Mouse (Mus musculus) telencephalon, adult 2 months (tissue): ENCODE measurements around the gene Sfmbt1.
A peak's percentile ranks its signal among the peaks of the same experiment; 100 is the strongest.
"Not testable (repeated sequence)": the region's sequence is repeated elsewhere in the genome, so short reads cannot be mapped to it uniquely, and the experiment has no call there.

ENCODE experiments used
- DNase-seq: peaks from one replicate; pipeline ENCODE4 v3.0.0-alpha.2; 2011; ENCODE audit warnings: low read depth, low spot score

Sfmbt1 gene

DNA sequence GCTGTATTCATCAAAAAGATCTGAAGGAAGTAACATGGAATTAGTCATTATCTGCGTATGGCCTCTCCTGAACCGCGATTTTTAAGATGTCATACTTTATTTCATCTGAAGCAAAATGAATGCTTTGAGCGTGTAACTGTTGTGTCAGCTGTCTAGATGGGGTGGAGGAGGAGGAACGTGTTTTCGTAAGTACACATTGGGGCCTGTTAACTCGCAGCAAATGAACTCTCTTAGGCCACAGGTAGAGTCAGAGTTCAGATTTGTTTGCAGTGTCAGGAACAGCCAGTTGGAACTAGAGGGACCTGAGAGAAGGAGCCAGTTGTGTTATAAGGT, 2.3 kb downstream of the Sfmbt1 start:
- no peak for DNase-seq

- DNase-seq: not testable (repeated sequence)
Observed at GRCm38 (mm10) chr14:30718696-30719095, 4.0 kb downstream of the Sfmbt1 start.

- DNase-seq: no peak
Observed at GRCm38 (mm10) chr14:30719514-30719913, 4.9 kb downstream of the Sfmbt1 start.

DNA sequence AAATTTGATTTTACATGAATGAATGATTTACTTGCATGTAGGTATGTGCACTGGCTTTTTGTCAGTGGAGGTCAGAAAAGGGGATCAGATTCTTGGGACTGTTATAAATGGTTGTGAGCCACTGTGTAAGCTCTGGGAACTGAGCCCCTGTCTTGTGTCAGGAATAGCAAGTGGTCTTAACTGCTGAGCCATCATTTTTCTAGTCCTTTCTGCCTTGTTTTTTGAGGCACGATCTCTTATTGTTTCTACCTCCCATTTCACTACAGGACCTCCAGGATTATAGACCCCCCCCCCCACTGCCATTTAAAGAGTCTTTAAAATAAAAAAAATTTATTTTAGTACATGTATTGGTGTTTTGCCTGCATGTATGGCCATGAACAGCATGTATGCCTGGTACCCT, 7.2 kb downstream of the Sfmbt1 start:
- no peak for DNase-seq

- no peak for DNase-seq
Observed at GRCm38 (mm10) chr14:30722406-30722805, 7.8 kb downstream of the Sfmbt1 start.

DNA sequence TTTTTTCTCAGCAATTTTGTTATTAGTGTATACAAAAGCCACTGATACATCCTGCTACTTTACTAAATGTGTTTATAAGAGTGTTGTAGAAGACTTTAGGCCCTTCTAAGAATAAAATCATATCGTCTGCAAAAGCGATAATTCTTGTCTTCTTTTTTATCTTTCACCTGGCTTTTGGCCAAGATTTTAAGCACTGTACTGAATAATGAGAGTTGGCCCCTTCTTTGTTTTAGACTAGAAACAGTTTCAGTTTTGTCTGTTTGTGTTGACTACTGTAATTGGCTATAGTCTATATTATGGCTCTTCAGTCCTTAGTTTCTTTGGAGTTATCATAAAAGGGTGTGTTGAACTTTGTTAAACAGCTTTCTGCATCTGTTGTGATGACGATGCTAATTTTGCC, 17.2 kb downstream of the Sfmbt1 start:
- DNase-seq: no peak

DNA sequence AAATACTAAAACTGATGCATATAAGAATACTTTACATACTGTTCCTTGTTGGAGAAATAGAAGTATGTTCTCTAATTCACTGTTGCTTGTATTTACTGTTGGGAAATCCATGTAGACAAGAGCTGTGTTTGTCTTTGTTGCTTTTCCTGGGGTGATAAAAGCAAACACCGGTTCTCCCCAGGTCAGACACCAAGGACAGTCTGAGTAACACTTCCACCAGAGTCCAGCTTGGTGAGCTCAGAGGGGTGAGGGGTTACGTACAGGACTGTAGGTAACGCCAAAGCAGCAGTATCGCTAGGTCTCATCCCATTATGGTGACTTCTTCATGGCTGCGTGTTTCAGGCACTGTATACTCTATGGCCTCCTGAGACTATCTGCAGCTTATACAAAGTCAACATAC, 20.0 kb downstream of the Sfmbt1 start:
- DNase-seq: no peak

DNA sequence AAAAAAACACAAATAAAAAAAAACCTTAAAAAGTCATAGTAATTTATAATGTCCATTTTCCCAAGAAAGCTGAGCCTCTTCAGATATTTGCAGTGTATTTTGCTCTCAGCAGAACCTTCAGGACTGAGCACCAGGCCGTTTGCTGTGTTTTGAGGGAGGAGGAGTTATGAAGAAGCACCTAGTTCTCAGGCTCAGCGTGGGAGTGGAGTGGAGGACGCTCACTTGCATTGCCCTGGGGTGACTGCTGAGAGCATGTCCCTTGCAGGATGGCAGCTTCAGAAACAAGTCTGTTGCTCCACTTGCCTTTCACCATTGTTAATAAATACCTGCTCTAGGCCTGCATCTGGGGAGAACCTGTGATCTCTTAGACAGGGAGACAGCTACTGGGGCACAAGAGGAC, 21.2 kb downstream of the Sfmbt1 start:
- no peak for DNase-seq

DNA sequence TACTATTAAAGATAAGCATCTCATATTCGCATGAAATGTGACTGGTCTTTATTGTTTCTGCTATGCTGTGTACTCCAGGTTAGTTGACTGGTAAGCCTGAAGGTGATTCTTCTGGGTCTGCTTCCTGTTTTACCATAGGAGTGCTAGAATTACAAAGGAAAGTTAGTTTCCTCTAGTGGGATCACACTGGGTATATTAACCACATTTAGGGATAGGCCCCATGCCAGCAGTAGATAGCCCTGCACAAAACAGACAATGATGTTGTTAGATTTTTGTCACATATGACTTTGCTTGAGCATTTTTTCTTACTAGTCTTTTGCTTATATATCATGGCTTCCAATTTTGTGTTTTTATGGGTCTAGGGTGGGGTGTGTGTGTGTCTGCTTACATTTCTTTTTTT, 21.8 kb downstream of the Sfmbt1 start:
- no peak for DNase-seq

GRCm38 (mm10) chr14:30743891-30744290, 29.2 kb downstream of the Sfmbt1 start:
- DNase-seq: no peak

GRCm38 (mm10) chr14:30746160-30746559, 31.5 kb downstream of the Sfmbt1 start:
- DNase-seq: peak; percentile 15

- no peak for DNase-seq
Observed at GRCm38 (mm10) chr14:30757239-30757638, 42.6 kb downstream of the Sfmbt1 start.

GRCm38 (mm10) chr14:30761211-30761610, 46.6 kb downstream of the Sfmbt1 start:
- DNase-seq: no peak

DNA sequence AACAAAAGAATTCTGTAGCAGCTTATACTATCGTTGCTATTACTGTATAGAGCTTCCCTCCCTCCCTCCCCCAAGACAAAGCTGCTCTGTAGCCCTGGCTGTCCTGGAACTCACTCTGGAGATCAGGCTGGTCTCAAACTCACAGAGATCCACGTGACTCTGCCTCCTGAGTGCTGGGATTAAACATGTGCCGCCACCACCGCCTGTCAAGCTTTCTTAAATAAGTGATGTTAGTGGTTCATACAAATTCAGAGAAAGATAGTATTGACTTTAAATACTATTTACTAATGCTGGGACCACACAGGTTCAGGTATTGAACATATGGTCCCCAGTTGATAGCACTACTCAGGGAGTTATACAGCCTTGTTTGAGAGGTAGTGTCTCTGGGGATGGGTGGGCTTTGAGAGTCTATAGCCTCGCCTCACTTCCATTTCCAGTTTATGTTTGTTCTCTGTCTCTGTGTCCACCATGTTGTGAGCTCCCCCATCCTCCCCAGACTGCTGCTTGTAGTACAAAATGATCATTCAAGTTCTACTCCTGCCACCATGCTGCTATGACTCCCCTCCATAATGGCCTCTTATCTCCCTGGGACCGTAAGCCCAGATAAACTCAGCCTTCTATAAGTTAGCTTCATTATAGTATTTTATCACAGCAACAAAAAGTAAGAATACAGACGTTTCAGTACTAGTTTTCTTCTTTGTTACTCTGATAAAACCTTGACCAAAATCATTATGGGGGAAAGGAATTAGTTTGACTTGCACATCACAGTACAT, 47.7 kb downstream of the Sfmbt1 start:
- DNase-seq: no peak

DNA sequence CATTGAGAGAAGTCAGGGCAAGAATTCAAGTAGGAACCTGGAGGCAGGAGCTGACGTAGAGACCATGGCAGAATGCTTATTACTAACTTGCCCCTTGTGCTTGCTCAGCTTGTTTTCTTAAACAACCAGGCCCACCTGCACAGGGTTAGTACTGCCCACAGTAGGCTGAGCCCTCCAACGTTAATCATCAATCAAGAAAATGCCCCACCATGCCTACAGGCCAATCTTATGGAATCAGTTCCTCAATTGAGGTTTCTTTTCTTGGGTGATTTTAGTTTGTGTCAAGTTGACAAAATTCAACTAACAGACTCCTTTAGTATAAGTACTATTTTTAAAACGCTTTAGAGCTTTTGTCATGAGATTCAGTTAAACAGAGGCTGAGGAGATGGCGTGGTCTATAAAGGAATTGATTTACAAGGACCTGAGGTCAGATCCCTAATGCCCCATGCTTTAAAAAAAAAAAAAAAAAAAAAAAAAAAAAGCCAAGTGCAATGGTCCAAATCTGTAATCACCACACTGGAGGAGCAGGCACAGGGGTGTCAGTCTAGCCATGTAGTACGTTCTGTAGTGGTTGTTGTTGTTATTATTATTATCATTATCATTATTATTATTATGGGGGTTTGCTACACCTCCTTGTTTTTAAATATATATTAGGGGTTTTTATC, 48.4 kb downstream of the Sfmbt1 start:
- no peak for DNase-seq

DNA sequence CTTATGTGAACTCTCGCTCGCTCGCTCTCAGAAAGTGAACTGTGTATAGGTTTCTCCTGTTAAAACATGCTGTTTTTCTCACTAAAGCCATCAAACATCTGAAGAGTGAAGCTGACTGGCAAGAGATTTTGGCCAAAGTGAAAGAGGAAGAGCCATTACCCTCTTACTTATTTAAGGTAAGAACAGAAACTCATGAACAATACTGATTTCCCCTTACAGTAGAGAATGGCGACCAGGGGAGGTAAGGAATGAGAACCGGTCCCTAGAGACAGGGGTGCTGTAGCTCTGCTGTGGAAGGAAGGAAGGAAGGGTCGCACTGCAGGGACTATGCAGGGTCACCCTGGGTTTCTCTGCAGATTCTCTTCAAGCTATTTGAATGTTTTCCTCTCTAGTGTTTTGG, 70.0 kb downstream of the Sfmbt1 start:
- no peak for DNase-seq

- peak; percentile 35 for DNase-seq
Observed at GRCm38 (mm10) chr14:30789471-30789870, 74.8 kb downstream of the Sfmbt1 start.

DNA sequence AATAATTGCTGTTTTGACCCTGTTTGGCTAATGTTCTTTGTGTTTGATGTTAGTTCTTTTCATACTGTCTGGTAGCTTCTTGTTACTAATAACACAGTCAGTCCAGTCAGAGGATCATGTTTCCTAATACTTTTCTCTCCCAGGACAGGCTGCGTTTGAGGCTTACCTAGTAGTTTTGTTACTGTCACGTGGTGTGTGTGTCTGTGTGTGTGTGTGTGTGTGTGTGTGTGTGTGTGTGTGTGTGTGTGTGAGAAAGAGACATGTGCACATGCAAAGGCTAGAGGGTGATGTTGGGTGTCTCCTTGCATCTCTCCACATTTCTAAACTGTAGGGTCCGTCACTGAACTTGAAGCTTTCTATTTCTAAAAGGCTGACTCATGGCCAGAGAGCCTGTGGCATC, 78.2 kb downstream of the Sfmbt1 start:
- DNase-seq: no peak

DNA sequence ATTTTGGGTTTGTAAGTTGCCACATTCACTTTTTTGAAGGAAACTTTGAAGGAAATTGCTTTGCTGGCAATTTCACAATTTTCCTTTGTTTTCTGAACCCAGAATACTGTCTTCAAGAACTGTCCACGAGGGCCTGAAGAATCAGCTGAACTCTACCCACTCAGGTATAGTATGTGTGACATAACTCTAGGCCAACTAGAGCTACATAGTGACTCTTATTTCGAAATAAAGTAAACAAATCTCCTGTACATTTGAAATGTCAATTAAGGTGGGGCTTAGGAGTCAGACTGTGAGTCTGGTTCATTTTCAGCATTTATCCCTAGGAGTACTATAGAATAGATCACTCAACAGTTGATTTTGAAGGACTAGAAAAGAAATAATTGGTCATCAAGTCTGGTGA, 87.1 kb downstream of the Sfmbt1 start:
- DNase-seq: no peak

DNA sequence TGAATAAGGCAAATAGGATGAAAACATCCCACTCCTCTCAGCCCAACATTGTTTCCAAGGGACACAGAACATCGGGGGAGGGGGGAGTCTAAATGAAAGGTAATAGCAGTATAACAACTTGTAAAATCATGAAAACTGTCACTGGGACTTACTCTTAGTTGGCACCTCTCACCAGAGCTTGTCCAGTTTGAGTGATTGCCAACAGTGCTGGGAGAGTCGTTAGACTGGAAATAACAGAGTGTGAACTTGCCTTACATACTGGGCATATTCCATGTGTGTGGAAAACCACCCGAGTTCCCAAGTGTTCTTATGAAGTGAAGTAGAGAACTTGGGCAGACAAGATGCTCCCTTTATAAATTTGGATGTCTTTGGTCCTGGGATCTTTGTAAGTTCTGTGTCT, 106.5 kb downstream of the Sfmbt1 start:
- no peak for DNase-seq

DNA sequence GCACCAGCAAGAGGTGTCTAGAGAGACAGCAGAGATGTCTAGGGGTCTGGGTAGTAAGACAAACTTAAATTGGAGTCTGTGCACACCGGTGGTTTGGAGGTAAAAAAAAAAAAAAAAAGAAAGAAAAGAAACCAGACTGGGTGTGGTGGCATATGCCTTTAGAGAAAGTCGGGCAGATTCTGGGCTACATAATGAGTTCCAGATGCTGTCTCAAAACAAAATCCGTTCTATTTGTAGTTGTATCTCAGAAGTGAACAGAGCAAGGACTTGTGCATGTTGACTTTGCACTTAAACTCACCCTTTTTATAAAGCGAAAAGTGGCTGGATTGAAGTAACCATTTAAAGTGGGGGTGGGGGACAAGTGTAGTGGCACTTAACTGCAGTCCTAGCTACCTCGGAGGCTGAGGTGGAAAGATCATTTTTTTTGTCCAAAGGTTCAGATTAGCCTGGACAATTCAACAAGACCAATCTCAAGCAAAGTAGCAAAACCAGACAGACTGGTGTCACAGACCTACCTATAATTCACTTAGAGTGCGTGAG, 109.9 kb downstream of the Sfmbt1 start:
- DNase-seq: no peak

DNA sequence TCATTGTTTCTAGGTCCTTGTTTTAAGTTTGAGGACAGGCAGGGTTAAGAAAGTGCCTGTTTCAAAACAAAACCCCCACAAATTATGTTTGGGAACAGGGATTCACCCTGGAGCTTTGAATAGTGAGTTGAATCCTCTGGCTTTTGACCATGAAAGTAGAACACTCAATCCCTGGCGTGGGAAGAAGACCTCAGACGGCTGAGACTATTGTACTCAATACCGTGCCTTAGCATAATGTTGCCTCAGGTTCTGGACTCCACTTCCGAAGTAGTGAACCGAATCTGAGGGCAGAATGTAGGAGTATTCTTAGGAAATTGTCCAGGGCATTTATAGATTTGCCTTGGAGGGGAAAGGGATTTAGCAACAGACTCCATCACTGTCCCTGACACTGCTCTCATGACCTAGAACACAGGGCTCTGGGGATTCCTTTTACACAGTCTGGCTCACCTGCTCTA, 110.4 kb downstream of the Sfmbt1 start:
- DNase-seq: no peak

DNA sequence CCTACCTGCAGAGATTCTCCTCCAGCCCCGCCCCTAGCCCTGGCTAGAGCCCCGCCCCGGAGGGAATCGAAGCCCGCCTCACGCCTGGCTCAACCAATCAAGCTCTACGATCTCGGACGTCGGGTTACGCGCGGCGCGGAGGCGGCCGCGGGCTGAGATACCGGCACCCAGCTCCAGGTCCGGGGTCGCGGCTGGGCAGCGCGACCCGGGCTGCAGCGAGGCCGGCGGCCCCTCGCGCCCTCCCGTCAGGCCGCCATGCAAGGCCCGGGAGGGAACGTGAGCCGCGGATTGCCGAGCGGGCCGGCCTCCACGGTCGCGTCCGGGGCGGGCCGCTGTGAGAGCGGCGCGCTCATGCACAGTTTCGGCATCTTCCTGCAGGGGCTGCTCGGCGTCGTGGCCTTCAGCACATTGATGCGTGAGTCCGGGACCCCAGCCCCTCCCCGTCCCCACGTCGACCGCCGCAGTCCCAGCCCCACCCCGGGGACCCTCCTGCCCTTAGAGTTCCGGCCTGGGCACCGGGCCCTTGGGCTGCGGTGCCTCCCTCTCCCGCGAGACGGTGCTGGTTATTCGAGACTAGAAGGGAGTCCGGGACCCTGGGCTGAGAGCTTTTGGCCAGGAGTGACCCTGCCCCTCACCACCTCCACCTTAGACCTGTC, 111.0 kb downstream of the Sfmbt1 start, which contains the start of gene Tmem110:
Tmem110 (plus strand) TSS at position 115 of the 656 bp plus-strand sequence.
- DNase-seq: peak; percentile 55
